Mouse (Mus musculus): Measurements from ENCODE around the gene 2810408A11Rik. TPM values are rescaled to one million over a fixed set of nuclear protein-coding genes. Genes with fewer than 3 reads are reported as not detected.
"Not testable (repeated sequence)": the region's sequence is repeated elsewhere in the genome, so short reads cannot be mapped to it uniquely, and the experiment has no call there.

Gene 2810408A11Rik
- polyA plus RNA-seq, 1 experiment from 2014 or later, result 14.7 TPM

GRCm38 (mm10) chr11:69876186-69876585 lies 24.6 kb downstream of the 2810408A11Rik start:
- no peaks in the 10 kb centered on the region for H3K36me3 ChIP-seq (ENCODE audit: control insufficient read depth, insufficient read depth, low read length)
- H3K4me1 ChIP-seq (replicated peaks; ENCODE audit: control insufficient read depth, insufficient read depth, low read length), result no peaks in the 10 kb centered on the region; the same call in none of the 2 replicates
- H3K9ac ChIP-seq (ENCODE audit: low read depth, low read length), result no peak overlapping the region
- H3K4me3 ChIP-seq (ENCODE audit: low read depth, low read length), result no peak overlapping the region
- ATAC-seq (ENCODE audit: low FRiP score), result no peak
- DNase-seq (ENCODE audit: low spot score), result no peak
- WGBS, result 71% methylated on average over 7 of the region's 7 CpGs
- no peak overlapping the region for H3K27ac ChIP-seq (ENCODE audit: low read depth, low read length)
- no peaks in the 10 kb centered on the region for H3K27me3 ChIP-seq (ENCODE audit: control insufficient read depth, insufficient read depth, low read length)
- no peak overlapping the region for H3K4me2 ChIP-seq (replicated peaks; ENCODE audit: low read depth, low read length)
- no peaks in the 10 kb centered on the region for H3K9me3 ChIP-seq (ENCODE audit: control insufficient read depth, low read length)

GRCm38 (mm10) chr11:69872451-69872850 lies 28.3 kb downstream of the 2810408A11Rik start:
- Histone ChIP-seq H3K4me1 (replicated peaks; ENCODE audit: control insufficient read depth, insufficient read depth, low read length) (no peaks in the 10 kb centered on the region), H3K36me3 (ENCODE audit: control insufficient read depth, insufficient read depth, low read length) (no peaks in the 10 kb centered on the region), H3K9me3 (ENCODE audit: control insufficient read depth, low read length) (no peaks in the 10 kb centered on the region), H3K4me2 (replicated peaks; ENCODE audit: low read depth, low read length) (no peak overlapping the region), H3K27ac (ENCODE audit: low read depth, low read length) (no peak overlapping the region), H3K9ac (ENCODE audit: low read depth, low read length) (no peak overlapping the region), H3K27me3 (ENCODE audit: control insufficient read depth, insufficient read depth, low read length) (no peaks in the 10 kb centered on the region), H3K4me3 (ENCODE audit: low read depth, low read length) (no peak overlapping the region)
- ATAC-seq (ENCODE audit: low FRiP score) (no peak), DNase-seq (ENCODE audit: low spot score) (no peak)
- WGBS, result 84% methylated on average over 4 of the region's 4 CpGs

- WGBS, result 89% methylated on average over 7 of the region's 7 CpGs
Observed at GRCm38 (mm10) chr11:69871822-69872221, 29.0 kb downstream of the 2810408A11Rik start.

GRCm38 (mm10) chr11:69870289-69871069 lies 30.3 kb downstream of the 2810408A11Rik start:
- Histone ChIP-seq H3K9me3 (ENCODE audit: control insufficient read depth, low read length) (no peaks in the 10 kb centered on the region), H3K4me2 (replicated peaks; ENCODE audit: low read depth, low read length) (no peak overlapping the region), H3K27ac (ENCODE audit: low read depth, low read length) (no peak overlapping the region), H3K4me3 (ENCODE audit: low read depth, low read length) (no peak overlapping the region), H3K27me3 (ENCODE audit: control insufficient read depth, insufficient read depth, low read length) (no peaks in the 10 kb centered on the region), H3K9ac (ENCODE audit: low read depth, low read length) (no peak overlapping the region), H3K4me1 (replicated peaks; ENCODE audit: control insufficient read depth, insufficient read depth, low read length) (no peaks in the 10 kb centered on the region), H3K36me3 (ENCODE audit: control insufficient read depth, insufficient read depth, low read length) (no peaks in the 10 kb centered on the region)
- WGBS, result 99% methylated on average over 2 of the region's 2 CpGs
- no peak for DNase-seq (ENCODE audit: low spot score)
- ATAC-seq (ENCODE audit: low FRiP score), result no peak

More at GRCm38 (mm10) chr11:69871822-69872221, 29.0 kb downstream of the 2810408A11Rik start:
- Histone ChIP-seq H3K4me1 (replicated peaks; ENCODE audit: control insufficient read depth, insufficient read depth, low read length) (no peaks in the 10 kb centered on the region), H3K4me2 (replicated peaks; ENCODE audit: low read depth, low read length) (no peak overlapping the region), H3K27me3 (ENCODE audit: control insufficient read depth, insufficient read depth, low read length) (no peaks in the 10 kb centered on the region), H3K36me3 (ENCODE audit: control insufficient read depth, insufficient read depth, low read length) (no peaks in the 10 kb centered on the region), H3K9me3 (ENCODE audit: control insufficient read depth, low read length) (no peaks in the 10 kb centered on the region), H3K27ac (ENCODE audit: low read depth, low read length) (no peak overlapping the region), H3K4me3 (ENCODE audit: low read depth, low read length) (no peak overlapping the region), H3K9ac (ENCODE audit: low read depth, low read length) (no peak overlapping the region)
- ATAC-seq (ENCODE audit: low FRiP score) (no peak), DNase-seq (ENCODE audit: low spot score) (no peak)

GRCm38 (mm10) chr11:69867335-69867734 lies 33.5 kb downstream of the 2810408A11Rik start:
- Histone ChIP-seq H3K4me3 (ENCODE audit: low read depth, low read length) (no peak overlapping the region), H3K4me2 (replicated peaks; ENCODE audit: low read depth, low read length) (no peak overlapping the region), H3K27me3 (ENCODE audit: control insufficient read depth, insufficient read depth, low read length) (no peaks in the 10 kb centered on the region), H3K36me3 (ENCODE audit: control insufficient read depth, insufficient read depth, low read length) (no peaks in the 10 kb centered on the region), H3K9me3 (ENCODE audit: control insufficient read depth, low read length) (no peaks in the 10 kb centered on the region), H3K9ac (ENCODE audit: low read depth, low read length) (no peak overlapping the region), H3K4me1 (replicated peaks; ENCODE audit: control insufficient read depth, insufficient read depth, low read length) (no peaks in the 10 kb centered on the region), H3K27ac (ENCODE audit: low read depth, low read length) (no peak overlapping the region)
- DNase-seq (ENCODE audit: low spot score) (no peak), ATAC-seq (ENCODE audit: low FRiP score) (no peak)
- 76% methylated on average over 9 of the region's 9 CpGs for WGBS

- 88% methylated on average over 9 of the region's 9 CpGs for WGBS
- H3K36me3 ChIP-seq (ENCODE audit: control insufficient read depth, insufficient read depth, low read length), result no peaks in the 10 kb centered on the region
- H3K9me3 ChIP-seq (ENCODE audit: control insufficient read depth, low read length), result no peaks in the 10 kb centered on the region
- H3K27me3 ChIP-seq (ENCODE audit: control insufficient read depth, insufficient read depth, low read length), result no peaks in the 10 kb centered on the region
- ATAC-seq (ENCODE audit: low FRiP score) (no peak), DNase-seq (ENCODE audit: low spot score) (no peak)
- no peak overlapping the region for H3K4me2 ChIP-seq (replicated peaks; ENCODE audit: low read depth, low read length)
- H3K27ac ChIP-seq (ENCODE audit: low read depth, low read length), result no peak overlapping the region
- no peak overlapping the region for H3K4me3 ChIP-seq (ENCODE audit: low read depth, low read length)
- H3K4me1 ChIP-seq (replicated peaks; ENCODE audit: control insufficient read depth, insufficient read depth, low read length), result no peaks in the 10 kb centered on the region
- no peak overlapping the region for H3K9ac ChIP-seq (ENCODE audit: low read depth, low read length)
Observed at GRCm38 (mm10) chr11:69865561-69865960, 35.2 kb downstream of the 2810408A11Rik start.

- Histone ChIP-seq H3K9me3 (ENCODE audit: control insufficient read depth, low read length) (no peaks in the 10 kb centered on the region), H3K9ac (ENCODE audit: low read depth, low read length) (no peak overlapping the region), H3K27ac (ENCODE audit: low read depth, low read length) (no peak overlapping the region), H3K36me3 (ENCODE audit: control insufficient read depth, insufficient read depth, low read length) (no peaks in the 10 kb centered on the region), H3K27me3 (ENCODE audit: control insufficient read depth, insufficient read depth, low read length) (no peaks in the 10 kb centered on the region), H3K4me1 (replicated peaks; ENCODE audit: control insufficient read depth, insufficient read depth, low read length) (no peaks in the 10 kb centered on the region), H3K4me3 (ENCODE audit: low read depth, low read length) (no peak overlapping the region), H3K4me2 (replicated peaks; ENCODE audit: low read depth, low read length) (no peak overlapping the region)
- 66% methylated on average over 8 of the region's 8 CpGs for WGBS
- DNase-seq (ENCODE audit: low spot score), result no peak
- no peak for ATAC-seq (ENCODE audit: low FRiP score)
Observed at GRCm38 (mm10) chr11:69864138-69864860, 36.5 kb downstream of the 2810408A11Rik start.

- not testable (repeated sequence) for H3K36me3 ChIP-seq (ENCODE audit: control insufficient read depth, insufficient read depth, low read length); H3K4me1 ChIP-seq (replicated peaks; ENCODE audit: control insufficient read depth, insufficient read depth, low read length); H3K27me3 ChIP-seq (ENCODE audit: control insufficient read depth, insufficient read depth, low read length); H3K9me3 ChIP-seq (ENCODE audit: control insufficient read depth, low read length); ATAC-seq (ENCODE audit: low FRiP score); H3K4me2 ChIP-seq (replicated peaks; ENCODE audit: low read depth, low read length); DNase-seq (ENCODE audit: low spot score); H3K27ac ChIP-seq (ENCODE audit: low read depth, low read length); H3K4me3 ChIP-seq (ENCODE audit: low read depth, low read length); H3K9ac ChIP-seq (ENCODE audit: low read depth, low read length)
- 82% methylated on average over 3 of the region's 3 CpGs for WGBS
Observed at GRCm38 (mm10) chr11:69863729-69864128, 37.1 kb downstream of the 2810408A11Rik start.
